Mouse (Mus musculus): ENCODE measurements around the gene Jdp2.

DNA sequence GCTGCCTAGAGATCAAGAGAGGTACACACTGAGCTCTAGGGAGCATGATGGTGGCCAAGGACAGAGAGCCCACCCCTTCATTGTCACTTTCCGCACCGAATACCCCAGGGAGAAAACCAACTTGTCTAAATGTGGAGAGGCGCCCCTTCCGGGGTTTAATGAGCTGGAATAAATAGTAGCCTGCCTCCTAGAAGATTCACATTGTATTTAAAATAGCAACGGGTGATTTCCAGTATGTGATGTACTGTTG lies 16.8 kb upstream of the Jdp2 start:
- no peak for TF ChIP-seq POLR2A (IDR thresholded peaks at IDR 0.05; ENCODE audit: borderline replicate concordance, control insufficient read depth, low read depth, low read length)
- no peak for TF ChIP-seq CTCF (IDR thresholded peaks at IDR 0.05; ENCODE audit: control insufficient read depth, insufficient read depth, low read length)

All from bone marrow, adult 2 months (tissue).